Mouse (Mus musculus) macrophage (primary cell): ENCODE measurements at regions not wholly inside any gene's neighbourhood (a gene's known extent, or its start where the extent isn't known, plus 50 kb on each side); places are given as distances from the start of the nearest gene placed in this dataset.

Source experiments
- H3K27ac ChIP-seq: fragments of 350-480 bp; formaldehyde crosslinking; 2 replicates; pipeline ENCODE4 v1.9.0; 2021
- H3K36me3 ChIP-seq: fragments of 350-480 bp; formaldehyde crosslinking; 2 replicates; pipeline ENCODE4 v1.9.0; 2021; ENCODE audit errors: inconsistent target
- H3K4me3 ChIP-seq: fragments of 350-480 bp; formaldehyde crosslinking; 2 replicates; pipeline ENCODE4 v1.9.0; 2021; ENCODE audit errors: inconsistent target
- H3K79me2 ChIP-seq: fragments of 350-480 bp; formaldehyde crosslinking; 2 replicates; pipeline ENCODE4 v1.9.0; 2021; ENCODE audit errors: inconsistent target
- WGBS: methylation state at CpG from one replicate; pipeline ENCODE4 v1.1.7; 2026; ENCODE audit warnings: inconsistent platforms; ENCODE audit not compliant: missing documents; 5-methylcytosine and 5-hydroxymethylcytosine counted together

DNA sequence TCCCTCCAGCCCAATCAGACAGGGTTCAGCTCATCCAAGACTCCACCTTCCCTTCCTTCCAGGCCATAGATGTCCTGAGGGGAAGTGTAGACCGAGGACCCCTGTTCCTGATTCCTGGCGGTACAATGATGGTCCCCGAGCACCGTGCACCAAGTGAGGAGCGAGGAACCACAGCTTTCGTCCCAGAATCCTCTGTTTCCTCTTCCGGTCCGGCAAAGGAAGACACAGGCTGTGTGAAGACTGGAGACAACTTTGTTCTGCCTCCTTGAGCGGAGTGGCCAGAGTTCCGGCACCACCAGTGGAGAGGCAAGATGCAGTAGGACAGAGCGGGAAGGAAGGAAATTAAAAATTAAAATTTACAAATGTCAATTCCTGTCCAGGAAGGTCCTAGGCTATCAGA, 305.0 kb upstream of the Fam19a5 start:
- Histone ChIP-seq H3K79me2 (no peaks in the 10 kb centered on the region), H3K4me3 (no peak overlapping the region), H3K27ac (no peak overlapping the region), H3K36me3 (no peaks in the 10 kb centered on the region)
- WGBS: 88% methylated on average over 11 of the region's 11 CpGs

DNA sequence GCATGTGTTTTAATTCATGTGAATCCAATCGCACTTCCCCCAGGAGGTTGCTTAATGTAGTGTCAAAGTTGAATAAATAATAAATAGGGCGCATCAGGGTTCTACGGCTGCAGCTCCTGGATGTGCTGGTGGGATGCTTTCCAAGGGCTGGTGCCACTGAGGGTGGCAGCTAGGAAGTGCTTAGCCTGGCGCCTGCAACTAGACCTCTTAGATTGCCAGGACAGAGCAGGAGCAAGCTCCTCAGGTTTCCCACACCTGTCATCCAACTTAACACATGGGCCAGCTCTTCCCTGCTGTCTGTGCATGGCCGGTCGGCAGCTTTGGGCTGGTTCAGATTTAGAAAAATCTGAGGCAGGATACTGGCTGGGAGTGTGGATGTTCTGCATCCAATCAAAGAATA, 282.6 kb upstream of the Fam19a5 start:
- Histone ChIP-seq H3K79me2 (no peaks in the 10 kb centered on the region), H3K4me3 (no peak overlapping the region), H3K27ac (no peak overlapping the region), H3K36me3 (no peaks in the 10 kb centered on the region)
- WGBS: 93% methylated on average over 6 of the region's 6 CpGs

DNA sequence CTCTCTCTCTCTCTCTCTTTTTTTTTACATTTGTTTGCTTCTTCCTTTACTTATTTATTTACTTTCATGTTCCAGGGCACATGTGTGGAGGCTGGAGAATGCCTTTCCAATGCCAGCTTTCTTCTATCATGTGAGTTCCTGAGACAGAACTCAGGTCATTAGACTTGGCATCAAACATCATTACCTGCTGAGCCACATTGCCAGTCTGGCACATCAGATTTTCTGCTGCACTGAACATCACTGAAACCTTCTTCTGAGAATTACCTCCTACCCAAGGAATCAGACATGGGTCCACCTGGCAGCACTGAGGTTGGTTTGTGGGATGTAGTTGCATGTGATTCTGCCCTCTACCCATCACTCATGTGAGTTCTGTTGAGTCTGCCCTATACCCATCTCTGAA, 279.2 kb upstream of the Fam19a5 start:
- no peak overlapping the region for H3K4me3 ChIP-seq
- no peaks in the 10 kb centered on the region for H3K79me2 ChIP-seq
- H3K27ac ChIP-seq: no peak overlapping the region
- H3K36me3 ChIP-seq: no peaks in the 10 kb centered on the region

DNA sequence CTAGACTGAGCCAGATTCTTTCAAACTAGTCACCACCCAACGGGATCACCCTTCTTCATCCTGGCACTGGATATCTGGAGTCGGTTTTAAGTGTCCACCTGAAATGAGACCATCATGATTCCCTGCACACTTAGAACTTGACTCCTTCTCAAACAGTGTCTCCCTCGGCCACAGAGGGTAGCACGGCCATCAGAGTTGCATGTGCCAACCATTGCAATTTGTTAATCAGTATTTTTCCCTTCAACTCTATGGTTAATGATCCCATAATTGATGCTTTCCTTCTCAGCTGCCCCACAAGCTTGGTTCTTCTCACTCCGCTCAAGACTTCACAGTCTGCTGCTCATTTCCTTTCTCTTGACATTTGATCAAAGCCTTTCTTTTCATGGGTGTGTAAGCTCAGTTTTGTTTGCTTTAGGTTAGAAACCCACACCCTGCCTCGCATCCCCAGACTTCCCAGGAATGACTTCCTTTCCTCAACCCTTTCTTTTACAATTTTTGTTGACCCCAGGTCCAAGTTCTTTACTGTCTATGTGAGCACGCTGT, 253.0 kb upstream of the Fam19a5 start:
- Histone ChIP-seq H3K4me3 (no peak overlapping the region), H3K79me2 (no peaks in the 10 kb centered on the region), H3K27ac (no peak overlapping the region), H3K36me3 (no peaks in the 10 kb centered on the region)
- 67% methylated on average over 7 of the region's 7 CpGs for WGBS

DNA sequence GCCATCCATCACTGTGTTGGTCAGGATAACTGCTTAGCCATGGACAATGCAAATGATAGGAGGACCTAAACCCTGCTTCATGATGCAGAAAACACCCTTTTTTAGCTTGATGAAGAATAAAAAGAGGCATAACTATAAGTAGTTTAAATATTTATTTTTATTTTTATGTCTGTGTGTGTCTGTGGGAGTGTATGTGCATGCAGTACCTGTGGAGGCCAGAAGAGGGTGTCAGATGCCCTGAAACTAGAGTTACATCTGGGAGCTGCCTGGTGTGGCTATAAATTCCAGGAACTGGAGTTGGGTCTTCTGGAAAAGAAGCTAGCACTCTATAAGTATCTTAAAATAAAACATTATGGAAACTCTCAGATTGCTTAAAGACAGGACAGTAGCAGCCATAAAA, 224.2 kb upstream of the Fam19a5 start:
- H3K79me2 ChIP-seq: no peaks in the 10 kb centered on the region
- no peaks in the 10 kb centered on the region for H3K36me3 ChIP-seq
- H3K4me3 ChIP-seq: no peak overlapping the region
- no peak overlapping the region for H3K27ac ChIP-seq

DNA sequence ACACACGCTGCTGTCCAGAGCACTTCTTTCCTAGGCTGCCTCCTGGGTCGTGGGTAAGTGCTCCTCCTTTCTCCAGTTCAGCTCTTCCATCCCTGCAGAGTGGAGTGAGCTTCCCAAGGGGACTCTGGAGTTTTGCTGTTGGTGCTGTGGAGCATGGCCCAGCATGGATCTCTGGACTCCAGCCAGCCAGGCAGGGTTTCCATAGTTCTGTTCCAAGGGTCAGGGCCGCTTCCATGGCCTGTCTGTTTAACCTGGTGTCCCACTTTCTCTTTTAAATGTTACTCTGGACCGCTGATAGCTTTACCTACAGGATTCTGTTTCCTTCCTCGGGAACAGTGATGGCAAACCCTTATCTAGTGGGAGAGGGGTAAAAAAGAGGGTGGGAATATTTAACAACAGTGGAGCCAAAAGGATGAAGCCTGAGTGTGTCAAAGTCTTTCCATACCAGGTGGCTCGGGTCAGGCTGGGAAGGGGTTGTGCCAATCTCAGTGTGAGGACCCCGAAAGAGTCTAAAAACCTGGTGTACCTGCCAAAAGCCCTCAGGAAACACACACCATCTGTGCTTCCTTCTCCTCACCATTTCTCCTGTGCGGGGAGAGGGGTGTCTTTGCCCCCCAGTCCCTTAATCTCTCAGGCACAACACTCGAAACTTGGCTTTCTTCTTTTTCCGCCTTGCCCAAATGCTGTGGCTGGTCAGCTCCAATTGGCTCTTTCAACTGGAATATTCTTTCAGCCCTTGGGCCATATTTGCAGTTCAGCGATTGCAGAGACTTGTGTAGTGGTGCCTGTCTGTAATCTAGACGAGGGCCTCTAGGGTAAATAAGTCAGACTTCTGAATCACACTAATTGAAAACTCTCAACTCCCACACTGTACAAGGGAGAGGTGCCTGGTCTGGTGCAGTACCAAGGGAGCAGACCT, 222.8 kb upstream of the Fam19a5 start:
- no peaks in the 10 kb centered on the region for H3K36me3 ChIP-seq
- no peaks in the 10 kb centered on the region for H3K79me2 ChIP-seq
- no peak overlapping the region for H3K4me3 ChIP-seq
- H3K27ac ChIP-seq: no peak overlapping the region
- 78% methylated on average over 12 of the region's 12 CpGs for WGBS

DNA sequence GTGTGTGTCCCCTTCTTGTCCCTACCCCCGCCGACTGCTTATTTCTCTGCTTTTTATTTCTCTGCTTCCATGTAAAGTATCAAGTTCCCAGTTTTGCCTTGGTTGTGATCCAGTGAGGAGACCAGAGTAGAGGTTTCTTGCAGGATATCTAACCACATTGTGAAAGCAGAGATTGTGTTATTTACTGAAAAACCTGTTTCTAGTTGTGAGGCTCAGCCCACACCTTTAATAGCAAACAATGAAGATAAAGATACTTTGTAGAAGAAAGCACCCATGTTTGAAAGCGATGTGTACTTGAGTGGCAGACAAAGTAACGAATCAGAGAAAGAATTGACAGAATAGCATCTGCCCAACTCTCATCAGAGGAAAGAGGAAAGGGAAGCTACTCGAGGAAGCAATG, 218.7 kb upstream of the Fam19a5 start:
- H3K36me3 ChIP-seq: no peaks in the 10 kb centered on the region
- 79% methylated on average over 5 of the region's 5 CpGs for WGBS
- no peaks in the 10 kb centered on the region for H3K79me2 ChIP-seq
- no peak overlapping the region for H3K27ac ChIP-seq
- H3K4me3 ChIP-seq: no peak overlapping the region

DNA sequence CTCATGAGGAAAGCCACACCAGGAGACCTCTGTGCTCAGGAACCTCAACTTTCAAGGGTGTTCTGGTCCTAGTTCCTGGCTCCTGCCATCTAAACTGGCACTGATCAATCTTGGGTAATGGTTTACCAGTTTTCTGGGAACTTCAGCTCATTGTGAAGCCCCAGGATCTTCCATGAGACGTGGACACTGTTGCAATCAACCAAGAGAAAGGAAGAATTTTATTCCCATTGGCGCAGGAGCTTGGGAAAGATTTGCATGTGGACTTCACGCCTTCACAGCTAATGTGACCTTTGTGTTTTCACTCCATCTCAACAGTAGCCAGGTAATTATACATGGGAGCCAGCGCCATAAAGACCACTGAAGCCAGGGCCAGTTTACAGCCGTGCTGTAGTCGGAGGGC, 217.8 kb upstream of the Fam19a5 start:
- H3K4me3 ChIP-seq: no peak overlapping the region
- H3K27ac ChIP-seq: no peak overlapping the region
- 71% methylated on average over 6 of the region's 6 CpGs for WGBS
- H3K79me2 ChIP-seq: no peaks in the 10 kb centered on the region
- H3K36me3 ChIP-seq: no peaks in the 10 kb centered on the region

DNA sequence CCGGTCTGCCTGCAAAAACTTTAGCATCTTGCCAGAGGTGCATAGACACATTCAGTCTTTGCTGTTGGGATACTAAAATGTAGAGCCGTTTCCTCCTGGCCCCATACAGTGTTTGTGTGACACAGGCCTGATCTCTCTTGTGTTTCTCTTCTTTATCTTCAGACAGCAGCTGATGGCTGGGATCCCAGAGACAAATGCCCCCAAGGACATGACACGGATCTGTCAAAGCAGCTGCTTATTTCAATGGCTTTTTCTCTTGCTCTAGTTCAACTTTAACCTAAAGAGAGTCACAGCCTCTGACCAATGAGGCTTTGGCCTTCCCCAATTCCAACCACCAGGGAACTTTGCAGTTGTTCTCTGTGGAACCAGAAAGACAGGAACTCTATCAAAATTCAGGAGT, 211.7 kb upstream of the Fam19a5 start:
- WGBS: 70% methylated on average over 3 of the region's 3 CpGs

DNA sequence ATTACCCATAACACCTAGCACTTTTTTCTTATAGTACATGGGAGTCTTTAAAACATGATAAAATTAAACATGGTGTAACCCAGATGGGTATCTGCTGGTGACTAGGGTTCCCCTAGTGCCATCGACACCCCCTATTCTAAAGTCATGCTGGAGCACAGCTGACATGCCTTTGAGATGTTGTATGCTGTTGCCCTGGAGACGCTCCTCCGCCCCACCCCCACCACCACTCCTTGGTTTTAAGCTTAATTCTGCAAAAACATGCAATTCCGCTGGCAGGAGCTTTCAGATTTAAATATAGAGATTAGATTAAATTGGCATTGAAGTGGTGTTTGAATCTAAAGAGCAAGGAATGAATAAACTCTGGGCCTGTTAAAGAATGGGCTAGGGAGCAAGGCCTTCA, 210.6 kb upstream of the Fam19a5 start:
- no peaks in the 10 kb centered on the region for H3K79me2 ChIP-seq
- H3K36me3 ChIP-seq: no peaks in the 10 kb centered on the region
- no peak overlapping the region for H3K27ac ChIP-seq
- H3K4me3 ChIP-seq: no peak overlapping the region
- WGBS: 85% methylated on average over 4 of the region's 4 CpGs

More for the DNA sequence above, 211.7 kb upstream of the Fam19a5 start:
- Histone ChIP-seq H3K36me3 (no peaks in the 10 kb centered on the region), H3K27ac (no peak overlapping the region), H3K79me2 (no peaks in the 10 kb centered on the region), H3K4me3 (no peak overlapping the region)

DNA sequence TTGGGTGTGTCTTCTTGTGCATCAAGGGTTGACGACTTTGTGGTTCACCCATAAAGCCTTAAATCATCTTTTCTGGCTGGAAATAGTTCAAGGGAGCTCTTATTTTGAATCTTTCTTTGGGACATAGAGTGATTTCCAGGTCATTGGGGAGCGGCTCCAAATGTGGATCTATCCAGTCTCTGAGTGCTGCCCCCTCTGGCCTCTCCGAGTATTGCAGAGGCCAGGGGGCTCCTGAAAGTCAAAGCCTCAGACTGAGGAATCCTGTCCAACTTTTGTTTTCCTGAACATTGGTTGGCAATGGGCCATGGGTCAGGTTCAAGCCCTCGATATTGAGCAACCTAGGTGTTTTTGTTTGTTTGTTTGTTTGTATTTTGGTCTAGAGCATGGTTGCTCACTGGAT, 209.7 kb upstream of the Fam19a5 start:
- H3K4me3 ChIP-seq: no peak overlapping the region
- WGBS: 71% methylated on average over 3 of the region's 4 CpGs

DNA sequence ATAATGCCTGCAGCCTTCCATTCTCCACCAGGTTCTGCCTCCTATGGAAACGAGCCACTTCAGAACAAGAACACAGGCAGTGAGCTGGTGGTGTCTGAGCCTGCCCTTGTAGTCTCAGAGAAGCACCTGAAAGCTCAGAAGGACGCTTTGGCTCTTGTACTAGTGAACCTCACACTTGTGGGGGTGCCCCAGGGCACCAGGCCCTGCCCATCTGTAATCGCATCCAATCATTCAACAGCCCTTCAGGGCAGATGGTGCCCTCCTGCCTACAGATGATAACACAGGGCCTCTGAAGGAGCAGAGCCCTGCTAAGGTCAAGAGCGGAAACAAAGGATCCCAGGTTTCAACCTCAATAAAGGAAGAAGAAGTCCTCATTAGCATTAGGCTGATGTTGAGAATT, 208.8 kb upstream of the Fam19a5 start:
- WGBS: 80% methylated on average over 4 of the region's 4 CpGs
- Histone ChIP-seq H3K79me2 (no peaks in the 10 kb centered on the region), H3K27ac (no peak overlapping the region)

More for the DNA sequence above, 209.7 kb upstream of the Fam19a5 start:
- no peaks in the 10 kb centered on the region for H3K79me2 ChIP-seq
- H3K27ac ChIP-seq: no peak overlapping the region
- H3K36me3 ChIP-seq: no peaks in the 10 kb centered on the region

DNA sequence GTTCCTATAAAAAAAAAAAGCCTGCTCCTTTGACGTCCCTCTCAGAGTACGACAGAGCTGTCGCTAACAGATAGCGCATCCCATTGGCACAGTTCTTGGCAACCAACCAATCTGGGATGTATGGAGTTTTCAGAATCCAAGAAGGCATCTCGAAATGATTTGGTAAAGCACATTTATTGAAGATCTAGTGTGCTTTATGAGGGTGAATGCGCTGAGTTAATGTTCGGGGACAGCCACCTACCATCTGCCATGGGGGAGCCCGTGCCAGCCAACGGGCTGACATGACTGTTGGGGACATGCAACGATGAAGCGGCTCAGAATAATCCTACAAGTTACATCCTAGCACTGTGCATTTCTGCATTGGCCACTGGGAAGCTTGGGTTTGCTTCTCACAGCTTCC, 208.4 kb upstream of the Fam19a5 start:
- Histone ChIP-seq H3K36me3 (no peaks in the 10 kb centered on the region), H3K4me3 (no peak overlapping the region), H3K27ac (no peak overlapping the region), H3K79me2 (no peaks in the 10 kb centered on the region)
- WGBS: 91% methylated on average over 11 of the region's 11 CpGs

More for the DNA sequence above, 208.8 kb upstream of the Fam19a5 start:
- H3K4me3 ChIP-seq: no peak overlapping the region
- no peaks in the 10 kb centered on the region for H3K36me3 ChIP-seq

DNA sequence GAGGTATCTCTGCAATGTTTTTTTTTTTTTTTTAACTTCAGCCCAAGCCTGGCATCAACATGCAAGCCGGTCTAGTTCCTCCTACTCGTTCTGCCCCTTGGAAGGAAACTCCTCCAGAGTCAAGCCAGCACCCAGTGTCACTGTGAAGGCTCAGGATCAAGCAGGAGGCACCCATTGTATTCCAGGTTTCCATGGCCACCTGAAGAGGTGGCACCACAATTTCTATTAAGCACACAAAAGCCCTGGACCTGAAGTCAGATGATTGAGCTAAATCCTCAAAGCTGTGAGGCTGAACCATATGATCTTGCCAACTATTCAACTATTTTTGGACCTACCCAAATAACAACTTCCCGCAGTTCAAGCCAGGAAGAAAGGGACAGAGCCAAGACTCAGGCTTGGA, 204.2 kb upstream of the Fam19a5 start:
- WGBS: 79% methylated on average over 3 of the region's 3 CpGs
- no peak overlapping the region for H3K27ac ChIP-seq
- H3K79me2 ChIP-seq: no peaks in the 10 kb centered on the region
- no peaks in the 10 kb centered on the region for H3K36me3 ChIP-seq
- H3K4me3 ChIP-seq: no peak overlapping the region

DNA sequence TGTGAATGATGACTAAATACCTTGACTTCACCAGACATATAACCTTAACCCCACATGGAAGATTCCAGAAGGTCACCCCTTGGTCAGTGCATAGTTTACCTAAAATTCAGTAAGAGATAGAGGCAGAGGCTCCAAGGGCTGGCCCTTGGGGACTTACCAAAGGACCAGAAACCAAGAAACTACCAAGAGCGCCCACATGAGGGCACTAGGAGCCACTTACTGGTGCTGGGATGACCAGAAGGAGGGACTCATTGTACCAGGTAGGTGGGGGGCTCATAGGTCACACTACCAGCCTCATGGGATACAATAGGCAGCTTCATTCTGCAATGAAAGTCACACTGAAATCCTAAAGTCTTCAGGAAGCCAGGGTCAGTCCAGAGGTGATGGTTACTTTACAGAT, 201.4 kb upstream of the Fam19a5 start:
- WGBS: 57% methylated on average over 1 of the region's 1 CpGs
- Histone ChIP-seq H3K27ac (no peak overlapping the region), H3K36me3 (no peaks in the 10 kb centered on the region), H3K4me3 (no peak overlapping the region), H3K79me2 (no peaks in the 10 kb centered on the region)

DNA sequence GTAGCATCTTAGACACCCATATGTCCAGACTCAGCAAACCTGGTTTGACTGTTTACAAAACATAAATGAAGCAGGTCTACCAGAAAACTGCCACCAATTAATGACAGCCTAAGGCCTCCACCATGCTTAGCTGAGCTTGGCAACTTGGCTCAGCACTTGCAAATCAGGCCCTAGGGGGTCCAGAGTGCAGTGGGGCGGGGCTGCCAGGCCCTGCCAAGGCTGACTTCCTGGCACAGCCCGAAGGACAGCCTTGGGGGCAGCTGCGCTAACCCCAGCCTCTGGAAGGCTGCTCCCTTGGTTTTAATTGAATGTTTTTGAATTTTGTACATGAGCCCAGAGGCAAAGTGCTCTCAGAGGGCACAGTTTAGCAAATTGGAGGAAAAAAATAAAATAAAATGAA, 198.3 kb upstream of the Fam19a5 start:
- no peak overlapping the region for H3K4me3 ChIP-seq
- no peaks in the 10 kb centered on the region for H3K36me3 ChIP-seq
- H3K27ac ChIP-seq: no peak overlapping the region
- WGBS: 61% methylated on average over 3 of the region's 3 CpGs
- H3K79me2 ChIP-seq: no peaks in the 10 kb centered on the region
